Mouse (Mus musculus) left cerebral cortex, postnatal 10 days (tissue): ENCODE results near the gene Myo18a. TPM values are rescaled to one million over a fixed set of nuclear protein-coding genes. Genes with fewer than 3 reads are reported as not detected.

Experiments used
- DNase-seq, 2 experiments: peaks; one replicate each; pipeline ENCODE4 v3.0.0; 2021 to 2022; ENCODE audit warnings: low spot score in 2 of 2, mixed read lengths in 1 of 2; ENCODE audit errors: extremely low spot score in 1 of 2
- intact Hi-C: fragments of 180-260 bp; cut with DNase I; formaldehyde crosslinking; loops from one replicate; pipeline ENCODE4 v1.15.1; 2025
- total RNA-seq, 2 experiments: library from RNA; stranded (reverse); gene quantifications; 2 replicates each; pipeline ENCODE4 v1.2.3; 2021

Myo18a gene
- total RNA-seq, 2 experiments from 2014 or later, result 135 to 137 TPM

DNA sequence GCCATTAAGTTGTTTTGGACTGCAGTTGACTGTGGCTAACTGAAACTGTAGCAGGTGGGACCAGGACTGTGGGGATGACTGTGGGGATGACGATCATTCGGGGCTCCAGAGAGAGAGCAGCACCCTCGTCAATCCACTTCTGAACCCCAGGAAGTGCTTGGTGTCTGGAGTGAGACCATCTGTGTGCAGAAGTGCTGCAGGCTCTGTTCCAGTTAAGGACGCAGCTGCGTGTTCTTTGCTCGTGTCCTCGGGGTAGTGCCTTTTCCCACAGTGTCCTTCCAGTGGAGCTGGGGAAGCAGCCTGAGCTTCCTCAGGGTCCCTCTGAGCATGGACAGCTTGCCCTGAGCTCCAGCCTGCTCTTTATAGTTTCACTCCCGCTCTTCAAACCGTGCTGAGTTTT is 27.2 kb downstream of the Myo18a start:
- intact Hi-C loops, result no loop called here
- no peak for DNase-seq

DNA sequence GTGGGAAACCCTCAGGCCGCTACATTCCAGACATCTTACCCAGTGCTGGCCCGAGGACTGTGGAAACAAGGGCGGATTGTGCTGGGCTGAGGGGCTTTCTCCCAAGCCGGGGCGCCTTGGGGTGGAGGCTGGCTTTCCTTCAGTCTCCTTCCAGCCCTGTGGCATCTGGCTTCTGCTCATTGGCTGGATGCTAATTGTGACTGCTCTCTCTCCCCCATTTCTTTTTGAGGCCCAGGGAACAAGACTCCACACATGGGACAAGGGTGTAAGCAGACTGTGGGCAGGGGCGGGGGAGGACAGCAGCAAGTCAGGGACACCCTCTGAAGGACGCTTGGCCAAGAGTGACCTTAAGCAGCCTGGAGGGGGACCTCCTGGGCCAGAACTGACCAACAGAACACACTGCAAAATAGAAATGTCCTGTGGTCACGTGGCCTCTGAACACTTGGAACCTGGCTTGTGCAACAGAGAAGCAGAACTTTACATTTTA is 28.2 kb downstream of the Myo18a start:
- no peak for DNase-seq
- intact Hi-C loops, result no loop called here

DNA sequence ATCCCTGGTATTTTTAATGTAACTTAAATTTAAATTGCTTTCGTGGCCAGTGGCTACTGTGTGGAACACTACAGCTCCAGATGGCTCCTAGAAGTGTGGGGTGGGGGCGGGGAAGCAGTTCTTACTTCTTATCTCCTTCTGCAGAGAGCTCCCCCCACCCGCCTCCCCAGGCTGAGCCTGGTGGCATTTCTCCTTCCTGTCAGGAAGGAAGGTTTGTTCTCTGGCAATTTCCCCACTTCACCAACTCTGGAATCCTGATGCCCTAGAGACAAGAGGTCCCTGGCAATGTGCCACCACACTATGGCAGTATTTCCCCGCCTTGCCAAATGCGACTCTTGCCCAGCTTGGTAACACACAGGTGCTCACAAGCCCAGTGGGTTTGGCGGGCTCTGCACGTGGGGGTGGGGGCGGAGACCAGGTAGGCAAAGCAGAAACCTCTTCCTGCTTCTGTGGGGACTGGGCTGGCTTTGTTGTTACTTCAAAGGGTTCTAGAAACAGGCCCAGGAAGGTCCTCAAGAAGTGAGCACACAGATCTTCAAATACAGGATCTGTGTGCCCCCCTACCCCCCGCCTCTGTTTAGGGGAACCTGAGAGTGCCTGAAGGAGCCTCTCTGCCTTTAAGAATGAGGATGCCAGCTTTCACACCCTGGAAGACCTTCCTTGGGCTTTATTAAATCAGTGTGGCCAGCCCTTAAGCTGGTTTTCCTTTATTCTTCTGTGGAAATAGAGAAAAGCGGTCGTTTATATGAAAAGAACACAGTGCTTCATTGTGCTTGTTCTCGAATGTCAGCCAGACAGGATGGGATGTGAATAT is 28.9 kb downstream of the Myo18a start:
- intact Hi-C loops, result loop anchor here (2.0 kb wide), 1 partner anchor 27 kb away; no protein-coding TSS in a partner anchor

DNA sequence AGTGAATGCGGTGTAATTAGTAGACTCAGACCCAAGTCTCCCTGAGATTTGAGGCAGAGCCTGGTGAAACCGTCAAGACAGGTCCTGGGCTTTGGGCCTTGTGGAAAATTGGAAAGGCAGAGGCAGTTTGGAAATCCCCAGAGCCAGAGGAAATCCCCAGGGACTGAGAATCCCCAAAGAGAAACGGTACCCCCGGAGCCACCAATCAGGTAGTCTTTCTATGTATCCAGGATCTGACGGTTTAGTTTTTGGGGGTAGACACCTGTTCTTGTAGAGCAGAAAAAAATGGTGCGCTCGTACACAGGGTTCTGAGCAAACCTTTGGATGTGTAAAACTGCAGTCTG is 29.5 kb downstream of the Myo18a start:
- no peak for DNase-seq
- intact Hi-C loops, result loop anchor here (2.0 kb wide), 1 partner anchor 28 kb away; no protein-coding TSS in a partner anchor

More for the DNA sequence above, 28.9 kb downstream of the Myo18a start:
- DNase-seq, result peak in 1 of 2 experiments; percentile 63

DNA sequence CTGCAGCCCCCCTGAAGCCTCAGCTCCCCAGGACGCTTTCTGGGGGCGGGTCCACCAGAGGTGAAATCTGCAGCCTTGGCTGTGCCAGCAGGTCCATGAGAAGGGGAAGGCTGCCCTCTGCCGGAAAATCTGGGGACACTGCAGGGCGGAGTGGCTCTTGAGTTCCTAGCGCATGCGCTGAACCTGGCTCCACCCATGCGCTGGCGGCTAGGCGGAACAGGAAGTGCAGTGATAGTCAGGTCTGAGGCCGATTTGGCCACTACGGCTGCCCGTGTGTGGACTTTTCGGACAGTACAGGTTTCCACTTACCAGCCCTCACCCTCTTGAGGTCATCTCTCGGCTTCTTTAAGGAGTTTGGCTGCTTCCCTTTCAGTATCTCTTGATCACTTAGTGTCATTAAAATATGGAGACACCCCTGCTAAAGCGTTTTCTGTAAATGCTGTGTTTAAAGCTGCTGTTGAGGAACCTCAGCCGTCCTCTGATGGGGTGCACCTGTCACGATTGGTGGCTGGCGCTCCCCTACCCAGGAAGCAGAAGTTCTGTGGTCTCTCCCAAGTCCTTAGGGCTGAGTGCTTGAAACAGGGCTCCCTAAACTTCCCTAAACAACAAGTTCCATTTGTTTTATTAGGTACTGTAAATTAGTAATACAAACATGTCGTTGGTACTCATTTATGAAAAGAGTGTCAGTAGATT is 30.3 kb downstream of the Myo18a start:
- DNase-seq, result peak; percentile 95 to 96
- intact Hi-C loops, result loop anchor here (2.0 kb wide), 1 partner anchor 29 kb away; no protein-coding TSS in a partner anchor

DNA sequence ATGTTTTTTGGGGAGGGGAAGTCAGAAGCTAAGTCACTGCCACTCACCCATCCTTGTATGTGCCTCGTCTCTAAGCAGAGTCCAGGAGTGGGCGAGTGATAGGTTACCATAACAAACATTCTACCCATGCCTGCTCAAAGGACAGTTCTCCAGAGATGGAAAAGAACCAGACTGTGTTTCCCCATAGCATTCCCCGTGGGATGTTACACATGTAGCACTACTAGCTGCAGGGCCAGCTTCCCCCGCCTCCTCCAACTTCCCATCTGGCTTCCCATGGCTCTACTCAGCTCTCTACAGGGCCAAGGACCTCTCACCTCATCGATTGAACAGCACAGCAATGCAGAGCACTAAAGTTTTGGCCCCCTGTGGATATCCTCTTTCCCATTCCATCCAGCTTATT is 32.2 kb downstream of the Myo18a start:
- DNase-seq, result no peak
- intact Hi-C loops, result no loop called here

DNA sequence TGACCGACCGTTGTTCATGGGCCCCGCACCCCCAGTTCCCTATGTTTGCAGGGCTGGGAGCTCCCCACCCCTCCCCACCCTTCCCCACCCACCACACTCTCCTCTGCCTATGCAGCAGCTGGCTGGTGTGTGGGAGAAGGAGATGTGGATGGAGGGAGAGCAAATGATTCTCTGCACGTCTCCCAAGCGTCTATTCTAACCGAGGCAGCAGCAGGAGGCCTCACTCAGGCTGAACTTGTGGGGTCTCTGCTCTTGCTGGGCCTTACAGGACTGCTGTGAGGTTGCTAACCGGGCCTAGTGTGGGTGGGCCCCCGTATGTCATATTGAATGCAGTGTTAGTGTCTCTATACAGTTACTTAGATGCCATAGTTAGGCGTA is 37.4 kb downstream of the Myo18a start:
- intact Hi-C loops, result no loop called here
- no peak for DNase-seq

DNA sequence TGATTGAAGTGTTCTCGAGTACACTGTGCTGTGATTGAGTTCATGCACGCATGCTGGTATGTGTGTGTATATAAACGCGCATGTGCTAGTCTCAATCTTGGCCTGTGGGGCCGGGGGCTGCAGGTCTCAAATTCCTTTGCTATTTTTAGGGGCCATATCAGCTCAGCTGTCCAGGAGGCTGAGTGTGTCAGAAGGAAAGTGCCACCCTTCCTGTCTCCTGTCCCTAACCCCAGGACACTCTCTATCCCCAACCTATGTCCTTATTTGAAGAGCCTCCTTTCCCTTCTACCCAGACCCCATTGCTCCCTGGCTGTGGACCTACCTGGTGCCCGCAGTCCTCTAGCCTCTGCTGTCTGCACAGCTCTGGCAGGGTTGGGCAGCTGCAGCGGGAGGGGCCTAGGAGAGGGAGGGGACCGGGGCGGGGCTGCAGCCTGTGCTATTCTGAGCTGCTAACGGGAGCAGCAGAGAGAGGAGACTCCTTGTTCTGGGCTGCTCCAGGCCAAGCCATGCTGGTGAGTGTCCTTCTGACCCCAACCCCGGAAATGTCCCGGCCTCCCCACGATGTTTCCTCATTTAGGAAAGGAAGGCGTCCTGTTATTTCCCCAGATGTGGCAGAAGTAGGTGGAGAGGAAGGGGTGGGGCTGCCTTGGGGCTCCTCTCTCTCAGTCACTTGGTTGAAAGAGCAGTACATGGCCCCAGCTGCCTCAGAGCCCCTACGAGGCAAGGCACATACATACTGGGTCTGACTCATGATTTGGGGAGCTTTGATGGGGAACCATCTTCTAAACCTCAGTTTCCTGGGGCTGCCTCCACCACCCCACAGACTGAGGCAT is 38.0 kb downstream of the Myo18a start:
- intact Hi-C loops, result no loop called here

DNA sequence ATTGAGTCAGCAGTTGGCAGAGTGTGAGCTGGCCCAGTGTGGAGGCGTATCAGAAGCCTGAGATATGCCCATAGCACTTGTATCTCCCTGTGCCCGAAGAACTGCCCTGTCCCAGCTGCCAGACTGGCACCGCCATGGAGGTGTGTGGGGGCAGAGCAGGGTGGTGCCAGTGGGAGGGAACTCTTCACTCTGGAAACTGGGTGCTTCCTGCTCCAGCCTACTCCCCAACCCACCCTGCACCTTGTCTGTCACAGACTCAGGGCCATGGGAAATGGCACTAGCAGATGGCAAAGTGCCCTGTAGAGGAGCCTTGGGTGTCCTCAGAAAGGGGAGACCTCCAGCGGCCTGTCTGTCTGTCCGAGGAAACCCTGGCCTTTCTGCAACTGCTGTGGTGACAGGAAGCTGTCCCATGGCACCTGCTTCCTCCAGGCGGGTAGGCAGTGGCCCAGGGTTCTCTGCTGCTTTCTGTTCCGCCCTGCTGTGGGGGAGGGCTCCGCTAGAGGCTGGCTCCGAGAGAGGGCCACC is 39.4 kb downstream of the Myo18a start:
- peak in 1 of 2 experiments; percentile 72 for DNase-seq
- intact Hi-C loops, result no loop called here

More for the DNA sequence above, 38.0 kb downstream of the Myo18a start:
- peak in 1 of 2 experiments; percentile 80 for DNase-seq

DNA sequence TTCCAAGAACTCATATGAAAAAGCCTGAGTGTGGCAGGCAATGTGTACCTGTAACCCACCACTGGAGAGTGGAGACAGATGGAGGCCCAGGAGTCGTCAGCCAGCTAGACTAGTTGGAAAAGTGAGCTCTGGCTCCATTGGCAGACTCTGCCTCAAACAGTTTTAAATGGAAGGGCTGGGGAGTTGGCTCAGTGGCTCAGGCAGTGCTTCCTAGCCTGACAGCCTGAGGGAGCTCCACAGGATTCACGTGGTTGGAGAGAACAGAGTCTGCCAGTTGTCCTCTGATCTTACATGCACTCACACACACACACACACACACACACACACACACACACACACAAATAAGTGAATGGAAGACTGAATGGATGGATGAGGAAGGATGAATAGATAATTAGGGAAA is 43.2 kb downstream of the Myo18a start:
- intact Hi-C loops, result no loop called here
- DNase-seq, result no peak

DNA sequence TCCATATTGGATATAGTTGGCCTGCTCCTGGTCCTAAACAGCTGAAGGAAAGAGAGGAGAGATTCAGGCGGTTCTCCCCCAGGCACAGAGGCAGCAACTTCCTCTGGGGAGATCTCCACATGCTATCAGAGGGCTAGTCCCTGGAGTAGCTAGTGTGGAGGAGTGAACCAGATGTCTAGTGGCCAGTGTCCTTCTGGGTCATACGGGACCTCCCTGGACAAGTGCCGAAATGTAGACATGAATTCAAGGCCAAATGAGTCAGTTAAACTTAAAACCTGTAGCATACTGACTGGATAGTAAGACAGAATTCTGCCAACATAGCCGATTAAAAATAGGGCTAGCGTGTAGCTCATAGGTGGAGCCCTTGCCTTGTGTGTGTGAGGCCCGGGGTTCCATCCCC is 43.8 kb downstream of the Myo18a start:
- no peak for DNase-seq

DNA sequence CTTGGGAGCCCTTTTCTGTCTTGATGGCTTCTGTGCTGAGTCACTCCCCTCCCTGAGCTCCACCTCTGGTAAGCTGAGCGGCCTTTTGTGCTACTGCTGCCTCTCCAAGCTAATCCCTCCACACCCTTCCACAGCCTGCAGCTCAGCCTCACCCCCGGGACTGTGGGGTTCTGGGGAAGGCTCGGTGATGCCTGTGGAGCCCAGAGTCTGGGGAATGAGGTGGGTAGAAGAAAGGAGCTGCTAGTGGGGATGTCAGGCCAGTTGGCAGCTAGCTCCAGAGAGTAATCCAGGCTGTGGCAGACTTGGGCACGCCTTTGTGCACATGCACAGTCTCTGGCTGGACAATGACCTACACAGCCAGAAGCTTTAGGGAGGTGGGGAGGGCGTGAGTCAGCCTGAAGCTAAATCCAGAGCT is 45.0 kb downstream of the Myo18a start:
- no peak for DNase-seq
- intact Hi-C loops, result no loop called here

More for the DNA sequence above, 43.8 kb downstream of the Myo18a start:
- intact Hi-C loops, result no loop called here

DNA sequence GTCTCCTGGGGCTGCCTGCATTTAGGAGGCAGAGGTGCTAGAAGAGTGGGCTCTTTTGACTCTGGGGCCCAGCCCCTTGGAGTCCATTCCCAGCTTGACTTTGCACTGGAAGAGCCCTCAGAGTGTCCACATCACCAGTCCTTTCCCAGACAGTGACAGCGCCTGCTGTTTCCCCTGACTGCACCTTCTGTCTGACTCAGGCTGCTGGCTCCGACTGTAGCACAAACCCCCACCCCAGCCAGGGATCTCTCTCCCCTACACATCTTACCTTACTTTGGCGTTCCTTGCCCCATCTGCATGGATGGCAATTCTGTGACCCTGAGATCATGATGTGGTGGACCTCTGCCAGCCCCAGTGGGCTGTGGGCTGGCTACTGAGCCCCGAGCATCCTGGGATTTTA is 46.2 kb downstream of the Myo18a start:
- intact Hi-C loops, result no loop called here
- DNase-seq, result no peak

DNA sequence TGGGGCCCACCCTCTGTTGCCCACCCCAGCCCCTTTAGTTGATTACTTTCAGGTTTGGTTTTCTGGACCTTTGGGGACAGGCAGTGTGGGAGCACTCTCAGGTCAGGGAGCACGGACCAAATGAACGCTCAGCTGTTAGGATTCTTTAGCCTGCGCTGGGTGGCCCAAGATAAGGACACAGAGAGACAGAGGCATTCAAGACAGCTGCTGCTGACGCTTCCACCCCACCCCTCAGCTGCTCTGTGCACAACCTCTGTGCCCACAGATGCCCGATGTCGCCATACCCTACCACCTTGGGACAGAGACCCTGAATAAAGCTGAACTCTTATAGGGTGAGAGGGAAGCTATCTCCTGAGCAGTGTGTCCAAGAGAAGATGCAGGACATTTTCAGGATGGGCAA is 47.0 kb downstream of the Myo18a start:
- intact Hi-C loops, result no loop called here
- DNase-seq, result no peak

DNA sequence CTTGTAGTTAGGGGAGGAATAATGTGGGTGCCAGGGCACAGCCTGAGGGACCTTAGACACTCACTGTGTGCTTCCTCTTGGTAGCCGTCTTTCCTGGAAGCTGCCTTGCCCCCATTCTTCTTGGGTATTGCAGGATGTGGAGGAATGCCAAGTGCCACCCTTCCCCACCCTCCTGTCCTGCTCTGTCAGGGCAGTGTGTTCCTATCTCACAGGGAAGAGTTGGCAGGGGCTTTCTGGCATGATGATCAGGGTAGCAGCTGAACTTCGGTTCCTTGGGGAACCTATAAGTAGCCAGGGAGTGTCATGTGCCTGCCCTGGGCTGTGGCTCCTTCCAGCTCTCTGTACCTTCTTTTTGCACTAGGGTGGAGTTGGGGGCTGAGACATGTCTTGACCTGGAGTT is 50.9 kb downstream of the Myo18a start:
- intact Hi-C loops, result no loop called here
- DNase-seq, result no peak

DNA sequence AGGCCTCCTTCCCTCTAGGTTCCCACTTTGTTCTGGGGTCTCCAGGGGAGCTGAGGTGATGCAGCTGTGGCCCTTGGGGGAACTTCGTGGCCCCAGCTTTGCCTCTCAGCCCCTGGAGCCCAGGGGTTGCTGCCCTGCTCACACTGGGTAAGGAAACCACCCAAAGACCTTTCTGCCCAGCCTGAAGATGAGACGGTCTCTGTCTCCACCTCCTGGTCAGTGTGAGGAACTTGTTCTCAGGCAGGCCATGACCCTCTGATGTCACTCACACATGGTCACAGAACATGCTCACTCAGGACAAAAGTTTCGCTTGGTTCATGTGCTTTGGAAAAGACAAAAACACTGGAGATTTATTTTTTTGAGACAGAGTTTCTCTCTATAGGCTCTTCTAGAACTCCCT is 53.0 kb downstream of the Myo18a start:
- peak in 1 of 2 experiments; percentile 73 for DNase-seq
- intact Hi-C loops, result loop anchor here (5.0 kb wide), 1 partner anchor 74 kb away; no protein-coding TSS in a partner anchor

DNA sequence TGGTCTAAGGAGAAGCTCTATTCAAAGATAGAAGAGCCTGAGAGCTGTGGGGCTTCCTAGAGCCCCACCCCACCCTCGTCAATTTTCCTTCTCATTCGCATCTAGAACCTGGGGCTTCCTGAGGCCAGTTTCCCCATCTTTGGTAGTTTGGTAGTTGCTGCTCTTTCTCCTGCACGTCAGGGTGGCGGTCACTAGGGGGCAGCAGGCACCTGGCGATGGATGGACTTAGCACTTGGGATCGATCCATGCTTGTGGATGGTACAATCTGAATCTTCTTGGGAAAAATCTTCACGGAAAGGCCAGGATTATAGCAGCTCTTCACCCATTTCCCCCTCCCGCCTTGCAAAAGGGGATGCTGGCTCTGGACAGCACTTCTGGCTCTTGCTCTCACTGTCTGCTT is 58.6 kb downstream of the Myo18a start:
- no peak for DNase-seq
- intact Hi-C loops, result loop anchor here (10.0 kb wide), 1 partner anchor 353 kb away; the partner anchor contains the start of genes Nek8 and Tlcd1

DNA sequence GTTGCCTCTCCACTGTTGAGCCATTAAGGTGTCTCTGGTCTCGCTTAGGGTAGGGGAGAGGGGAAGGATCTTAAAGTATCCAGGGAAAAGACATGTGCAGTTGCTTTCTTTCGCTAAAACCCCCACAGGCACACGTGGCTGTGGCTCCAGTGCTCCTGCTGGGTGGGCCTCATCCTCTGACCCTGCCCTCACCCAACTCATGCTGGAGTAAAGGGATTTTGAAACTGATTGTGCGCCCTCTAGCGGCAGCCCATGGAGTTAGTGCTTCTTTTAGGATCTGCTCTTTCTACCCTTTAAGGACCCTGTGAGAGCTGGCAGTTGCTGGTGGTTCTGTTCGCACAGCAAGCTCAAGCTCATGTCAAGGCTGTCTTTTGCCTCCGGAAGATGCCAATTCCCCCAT is 59.7 kb downstream of the Myo18a start:
- DNase-seq, result peak; percentile 64 to 72
- intact Hi-C loops, result loop anchor here (10.0 kb wide), 1 partner anchor 352 kb away; the partner anchor contains the start of genes Nek8 and Tlcd1

DNA sequence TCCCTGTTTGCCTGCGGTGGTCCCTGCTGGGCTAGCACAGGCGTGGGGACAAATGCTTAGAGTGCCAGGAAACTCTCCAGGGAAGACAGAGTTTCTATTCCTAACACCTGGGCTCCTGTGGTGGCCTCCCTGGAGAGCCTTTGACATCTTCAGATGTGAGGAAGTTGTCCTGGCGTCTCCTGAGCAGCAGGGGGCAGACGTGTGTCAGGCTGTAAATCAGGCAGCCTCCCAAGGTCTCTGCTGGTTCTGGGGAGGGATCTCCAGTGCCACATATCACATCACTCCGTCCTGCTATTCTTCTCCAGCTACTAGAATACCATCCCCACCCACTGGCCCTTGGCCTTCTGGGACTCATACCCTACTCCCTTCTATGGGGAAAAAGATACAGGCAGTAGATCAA is 62.8 kb downstream of the Myo18a start:
- DNase-seq, result peak; percentile 69 to 82
- intact Hi-C loops, result loop anchor here (2.0 to 10.0 kb wide), 2 partner anchors 141 to 349 kb away; partner anchors contain the start of genes Nek8 and Tlcd1
